Mouse (Mus musculus): ENCODE measurements at regions not wholly inside any gene's neighbourhood (a gene's known extent, or its start where the extent isn't known, plus 50 kb on each side); places are given as distances from the start of the nearest gene placed in this dataset.

DNA sequence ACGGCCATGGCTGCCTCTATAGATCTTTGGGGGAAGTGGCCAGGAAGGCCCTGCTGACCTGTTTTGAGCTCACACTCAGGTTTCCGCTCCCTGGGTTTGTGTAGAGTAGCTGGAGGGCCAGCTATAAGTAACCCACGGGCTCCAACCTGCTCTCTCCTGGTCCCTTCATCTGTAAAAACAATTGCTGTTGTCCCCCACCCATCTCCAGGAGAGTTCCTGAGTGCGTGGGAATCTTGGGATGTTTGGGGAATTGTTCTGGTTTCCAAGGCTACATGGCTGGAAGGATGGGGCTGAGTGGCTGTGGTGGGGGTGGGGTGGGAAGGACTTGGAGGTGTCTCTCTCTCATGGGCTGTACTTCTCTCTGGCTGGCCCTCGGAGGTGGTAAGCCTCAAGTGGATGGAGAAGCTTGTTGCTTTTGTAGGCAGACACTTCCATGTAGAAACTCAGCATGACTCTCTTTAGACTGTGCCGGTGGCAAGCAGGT lies 86.0 kb downstream of the Ackr3 start:
- DNase-seq: no peak

GRCm38 (mm10) chr1:90290428-90291197 lies 86.8 kb downstream of the Ackr3 start:
- DNase-seq: no peak

GRCm38 (mm10) chr1:90291256-90291655 lies 87.5 kb downstream of the Ackr3 start:
- DNase-seq: no peak

GRCm38 (mm10) chr1:90297751-90298150 lies 94.0 kb downstream of the Ackr3 start:
- DNase-seq: no peak

DNA sequence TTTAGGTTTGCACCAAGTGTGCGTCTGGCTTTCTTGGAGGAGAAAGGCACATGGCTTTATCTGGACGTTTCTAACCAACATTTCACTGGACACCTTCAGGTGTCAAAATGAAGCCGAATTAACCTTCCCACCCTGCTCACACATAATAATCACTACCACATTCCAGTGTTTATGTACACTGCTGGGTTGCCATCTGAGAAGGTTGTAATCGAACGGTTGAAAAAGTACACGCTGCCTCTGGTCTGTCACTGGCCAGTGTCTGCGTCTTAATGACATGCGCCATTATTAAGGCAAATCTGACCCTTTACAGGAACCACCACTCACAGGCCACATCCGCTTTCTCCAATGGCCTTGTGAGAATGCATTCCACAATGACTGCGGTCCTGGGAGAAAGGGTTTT lies 96.4 kb downstream of the Ackr3 start:
- no peak for DNase-seq

- no peak for DNase-seq
Observed at GRCm38 (mm10) chr1:90304331-90304730, 100.6 kb downstream of the Ackr3 start.

- no peak for DNase-seq
Observed at GRCm38 (mm10) chr1:90311016-90311415, 107.2 kb downstream of the Ackr3 start.

GRCm38 (mm10) chr1:90311649-90312442 lies 108.1 kb downstream of the Ackr3 start:
- DNase-seq: no peak

DNA sequence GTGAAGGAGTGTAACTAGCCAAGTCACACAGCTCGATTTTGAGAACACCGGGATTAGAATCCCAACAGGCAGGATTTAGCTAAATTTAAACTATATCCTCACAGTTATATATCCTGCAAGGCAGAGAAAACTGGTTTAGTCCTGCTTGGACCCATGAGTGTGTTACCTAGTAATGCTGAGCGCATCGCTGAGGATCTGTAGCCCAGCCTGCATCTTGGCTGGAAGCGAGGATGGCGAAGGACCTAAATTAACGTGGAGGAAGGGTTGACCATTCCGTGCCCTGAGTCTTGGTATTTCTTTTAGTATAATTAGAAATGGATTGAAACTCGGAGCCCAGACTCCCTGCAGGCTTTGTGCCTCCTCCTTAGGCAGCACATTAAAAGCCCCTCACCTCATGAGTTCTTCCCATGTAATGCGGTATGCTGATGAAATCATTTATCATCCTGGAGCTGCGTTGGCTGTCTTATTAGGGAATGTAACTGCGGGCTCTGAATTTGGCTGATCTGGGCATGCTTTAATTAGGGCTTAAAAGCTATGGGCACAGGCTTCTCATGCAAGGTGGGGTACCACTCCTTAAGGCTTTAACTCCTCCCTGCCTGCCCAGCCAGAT lies 110.1 kb downstream of the Ackr3 start:
- no peak for DNase-seq

DNA sequence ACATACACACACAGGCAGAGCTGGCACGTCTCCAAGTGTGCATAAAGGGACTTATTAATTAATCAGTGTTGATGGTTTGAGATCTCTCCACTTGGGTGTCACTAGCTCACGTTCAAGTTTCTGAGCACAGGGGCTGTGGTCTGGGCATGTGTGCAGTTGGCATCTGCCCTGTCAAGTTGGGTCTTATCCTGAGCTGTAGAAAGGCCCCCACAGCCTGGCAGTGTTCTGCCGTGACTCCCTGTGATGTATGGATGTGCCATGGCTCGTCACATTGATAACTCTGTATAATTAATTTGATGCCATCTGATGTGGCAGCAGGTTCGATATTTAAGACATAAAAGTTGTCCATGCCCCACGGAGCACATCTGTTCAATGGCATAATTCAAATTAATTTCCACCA lies 114.1 kb downstream of the Ackr3 start:
- DNase-seq: no peak

- DNase-seq: no peak
Observed at GRCm38 (mm10) chr1:90318502-90318901, 114.7 kb downstream of the Ackr3 start.

DNA sequence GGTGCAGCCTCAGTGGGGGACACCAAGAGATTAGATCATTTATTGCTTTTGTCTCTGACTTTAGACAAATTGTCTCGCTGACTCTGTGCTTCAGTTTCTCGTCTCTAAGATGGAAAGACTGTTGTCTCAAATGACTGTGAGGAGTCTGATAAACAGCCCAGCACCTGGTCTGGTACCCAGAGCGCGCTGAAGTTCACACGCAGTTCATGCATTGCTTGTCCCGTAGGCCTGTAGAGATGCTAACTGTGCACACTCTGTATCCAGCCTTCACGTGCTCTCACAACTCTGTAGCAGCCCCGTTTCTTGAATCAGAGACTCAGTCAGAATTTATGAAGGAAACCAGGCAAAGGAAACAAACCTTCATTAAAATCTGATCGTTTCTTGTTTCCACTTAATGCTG lies 116.7 kb downstream of the Ackr3 start:
- no peak for DNase-seq

GRCm38 (mm10) chr1:90321501-90321900 lies 117.7 kb downstream of the Ackr3 start:
- DNase-seq: no peak

DNA sequence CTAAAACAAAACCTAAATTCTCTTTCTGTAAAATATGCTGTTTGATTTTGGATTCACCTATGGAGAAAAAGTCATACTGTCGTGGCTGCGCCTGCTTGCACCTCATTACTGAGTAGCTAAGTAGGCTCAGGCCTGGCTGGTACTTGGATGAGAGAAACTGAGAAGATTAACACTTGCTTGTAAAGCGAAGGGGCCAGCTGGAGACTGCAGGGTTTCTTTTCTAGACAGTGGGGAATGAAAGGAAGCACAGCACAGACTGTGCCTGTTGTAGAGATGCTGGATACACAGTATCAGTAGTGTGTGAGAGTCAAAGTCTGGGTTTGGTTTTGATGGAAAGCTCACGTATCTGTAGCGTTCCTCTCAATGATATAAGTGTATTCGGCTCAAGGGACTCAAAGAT lies 123.5 kb downstream of the Ackr3 start:
- DNase-seq: no peak

DNA sequence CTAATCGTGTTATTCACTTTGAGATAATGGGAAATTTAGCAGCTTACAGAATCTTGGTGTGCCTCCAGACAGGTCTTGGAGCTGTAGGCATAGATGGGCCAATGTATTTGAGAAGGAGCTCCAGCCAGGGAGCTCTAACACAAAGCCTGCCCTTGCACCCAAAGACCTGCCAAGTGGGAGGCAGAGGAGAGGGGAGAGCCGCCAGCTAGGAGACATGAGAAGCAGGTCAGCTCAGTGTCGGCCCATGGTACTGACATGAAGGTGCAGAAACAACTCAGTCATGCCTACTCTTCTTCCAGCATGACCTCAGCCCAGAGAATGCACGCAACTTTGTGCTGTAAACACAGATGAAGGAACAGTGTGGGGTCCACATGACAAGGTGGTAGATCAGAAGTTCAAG lies 128.8 kb downstream of the Ackr3 start:
- no peak for DNase-seq

GRCm38 (mm10) chr1:90333676-90334430 lies 130.1 kb downstream of the Ackr3 start:
- DNase-seq: no peak

GRCm38 (mm10) chr1:90335001-90335747 lies 131.4 kb downstream of the Ackr3 start:
- DNase-seq: no peak

DNA sequence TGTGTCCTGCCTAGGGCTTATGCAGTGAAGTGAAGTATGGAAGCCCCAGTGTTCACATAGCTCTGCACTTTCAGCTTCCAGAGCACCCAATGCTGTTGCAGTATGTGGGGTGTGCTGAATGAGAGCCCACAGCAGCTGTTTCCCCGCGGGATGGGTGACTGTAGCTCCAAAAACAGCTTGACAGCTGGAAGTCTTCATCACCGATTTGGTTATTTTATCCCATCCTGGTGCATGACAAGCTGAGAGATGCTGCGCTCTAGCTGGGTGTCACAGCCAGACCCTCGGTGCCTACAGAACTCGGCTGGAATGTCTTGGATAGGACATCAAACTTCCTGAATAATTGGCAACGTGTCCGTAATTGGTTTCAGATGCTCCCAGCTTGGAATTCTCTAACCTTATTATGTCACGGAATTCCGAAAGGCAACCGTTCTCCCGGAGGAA lies 134.1 kb downstream of the Ackr3 start:
- no peak for DNase-seq

GRCm38 (mm10) chr1:90342346-90342745 lies 138.6 kb downstream of the Ackr3 start:
- DNase-seq: no peak

GRCm38 (mm10) chr1:90343492-90343891 lies 139.7 kb downstream of the Ackr3 start:
- DNase-seq: no peak

DNA sequence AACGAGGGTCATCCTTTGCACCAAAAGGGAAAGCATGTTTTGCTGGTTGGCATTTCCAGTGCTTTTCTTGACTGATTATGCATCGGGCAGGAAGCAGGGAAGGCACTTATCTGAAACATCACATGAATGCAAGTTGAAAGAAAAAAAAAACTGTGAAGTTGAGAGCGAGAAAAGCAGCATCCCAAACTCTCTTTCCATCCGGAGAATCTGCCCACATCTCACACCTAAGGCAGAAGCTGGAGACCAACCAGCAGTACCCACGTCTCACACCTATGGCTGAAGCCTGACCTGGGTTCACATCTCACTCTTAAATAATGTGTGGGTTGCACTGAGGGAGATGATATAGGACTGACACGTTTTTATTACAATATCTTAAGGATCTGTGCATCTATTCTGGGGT lies 143.3 kb downstream of the Ackr3 start:
- DNase-seq: no peak

- no peak for DNase-seq
Observed at GRCm38 (mm10) chr1:90349611-90350010, 145.8 kb downstream of the Ackr3 start.

All from thymus, postnatal 25 days (tissue).